Mouse (Mus musculus): ENCODE results near the gene Cbx5.
"Not testable (repeated sequence)": the region's sequence is repeated elsewhere in the genome, so short reads cannot be mapped to it uniquely, and the experiment has no call there.

DNA sequence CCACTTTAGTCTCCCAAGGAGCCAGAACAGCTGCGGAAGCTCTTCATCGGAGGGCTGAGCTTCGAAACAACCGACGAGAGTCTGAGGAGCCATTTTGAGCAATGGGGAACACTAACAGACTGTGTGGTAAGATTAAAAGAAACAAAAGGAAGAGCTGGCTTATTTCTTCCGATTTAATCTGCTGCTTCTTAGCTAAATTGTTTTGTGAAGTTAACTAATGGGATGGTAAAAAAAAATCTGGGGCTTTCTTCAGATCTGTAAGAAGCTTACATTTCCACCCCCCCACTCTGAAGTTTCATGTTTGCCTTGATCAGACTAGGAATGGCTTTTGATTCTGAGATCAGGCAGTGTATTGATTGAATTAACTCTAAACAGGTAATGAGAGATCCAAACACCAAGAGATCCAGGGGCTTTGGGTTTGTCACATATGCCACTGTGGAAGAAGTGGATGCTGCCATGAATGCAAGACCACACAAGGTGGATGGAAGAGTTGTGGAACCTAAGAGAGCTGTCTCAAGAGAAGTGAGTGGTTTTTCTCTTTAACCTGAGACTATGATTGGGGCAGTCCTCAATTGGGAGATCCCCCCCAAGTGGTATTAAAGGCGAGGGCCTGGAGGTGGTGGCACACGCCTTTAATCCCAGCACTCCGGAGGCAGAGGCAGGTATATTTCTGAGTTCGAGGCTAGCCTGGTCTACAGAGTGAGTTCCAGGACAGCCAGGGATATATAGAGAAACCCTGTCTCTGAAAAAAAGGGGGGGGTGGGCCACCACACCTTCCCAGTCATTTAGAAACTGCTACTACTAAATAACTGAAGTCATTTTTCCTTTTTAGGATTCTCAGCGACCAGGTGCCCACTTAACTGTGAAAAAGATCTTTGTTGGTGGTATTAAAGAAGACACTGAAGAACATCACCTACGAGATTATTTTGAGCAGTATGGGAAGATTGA, 1.7 kb upstream of the Cbx5 start:
- TF ChIP-seq CTCF, POLR2A (IDR thresholded peaks at IDR 0.05; ENCODE audit: insufficient read depth, low read depth, low read length): not testable (repeated sequence)

All from olfactory bulb, adult 2 months (tissue).